Mouse (Mus musculus): ENCODE measurements around the gene Dkk1. TPM values are rescaled to one million over a fixed set of nuclear protein-coding genes. Genes with fewer than 3 reads are reported as not detected.

The Dkk1 gene
- polyA plus RNA-seq (2017; shearing (Covaris generic)), result not detected

GRCm38 (mm10) chr19:30549044-30549853, at the start of gene Dkk1:
Gene Dkk1 (minus strand): TSS chr19:30549665.

